Mouse (Mus musculus): ENCODE data around the gene Zfp942. TPM values are rescaled to one million over a fixed set of nuclear protein-coding genes. Genes with fewer than 3 reads are reported as not detected.
"Not testable (repeated sequence)": the region's sequence is repeated elsewhere in the genome, so short reads cannot be mapped to it uniquely, and the experiment has no call there.

Zfp942 gene
- 9.0 and 9.3 TPM in 2 replicates for polyA plus RNA-seq (2012; rRNA removed)

GRCm38 (mm10) chr17:21962107-21962907 is at the start of gene Zfp942, which contains the start of gene Zfp943:
Gene Zfp942, minus strand, starts transcription at chr17:21962464.
Gene Zfp943, plus strand, starts transcription at chr17:21962552.
- Histone ChIP-seq H3K4me3 (ENCODE audit: insufficient read depth, low read length) (peak within 1 kb of the TSS; percentile 61), H3K27ac (ENCODE audit: insufficient read depth, low read length) (peak within 1 kb of the TSS; percentile 85; the same call in 1 of the 2 replicates)
- not testable (repeated sequence) for H3K4me1 ChIP-seq (ENCODE audit: control insufficient read depth, insufficient read depth, low read length)

DNA sequence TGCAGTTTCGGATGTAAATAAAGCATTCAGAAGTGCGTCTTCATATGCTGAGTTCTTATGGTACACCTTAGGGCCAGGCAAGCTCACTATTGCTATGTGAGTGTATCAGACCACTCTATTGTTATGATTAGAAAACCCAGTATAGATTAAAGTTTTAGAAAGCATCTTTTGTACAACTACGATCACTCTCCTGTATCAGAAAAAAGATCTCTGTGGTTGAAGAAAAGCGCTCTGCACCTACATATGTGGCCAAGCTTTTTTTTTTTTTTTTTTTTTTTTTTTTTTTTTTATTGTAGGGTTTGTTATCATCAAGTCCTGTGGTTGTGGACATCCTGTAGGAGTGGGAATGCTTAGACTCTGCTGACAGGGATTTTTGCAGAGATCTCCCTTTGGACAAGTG is 1.0 kb upstream of the Zfp942 start:
- TF ChIP-seq POLR2A (IDR thresholded peaks at IDR 0.05; ENCODE audit: extremely low read depth, insufficient read depth, low read length) (no peak), CTCF (IDR thresholded peaks at IDR 0.05; ENCODE audit: extremely low read depth, insufficient read depth, low read length) (no peak)
- Histone ChIP-seq H3K4me3 (ENCODE audit: insufficient read depth, low read length) (peak overlapping the region; percentile 61; the same call in 1 of the 2 replicates), H3K27ac (ENCODE audit: insufficient read depth, low read length) (no peak overlapping the region), H3K4me1 (ENCODE audit: control insufficient read depth, insufficient read depth, low read length) (no peaks in the 10 kb centered on the region; the same call in 1 of the 2 replicates)

- H3K27ac ChIP-seq (ENCODE audit: insufficient read depth, low read length); H3K4me1 ChIP-seq (ENCODE audit: control insufficient read depth, insufficient read depth, low read length): not testable (repeated sequence)
- H3K4me3 ChIP-seq (ENCODE audit: insufficient read depth, low read length), result peak within 1 kb of the TSS; percentile 60
These were observed 52.7 kb downstream of the Zfp942 start, which contains the start of gene Zfp995 for GRCm38 (mm10) chr17:21909456-21910052. Gene Zfp995, minus strand, starts transcription at chr17:21909926.

DNA sequence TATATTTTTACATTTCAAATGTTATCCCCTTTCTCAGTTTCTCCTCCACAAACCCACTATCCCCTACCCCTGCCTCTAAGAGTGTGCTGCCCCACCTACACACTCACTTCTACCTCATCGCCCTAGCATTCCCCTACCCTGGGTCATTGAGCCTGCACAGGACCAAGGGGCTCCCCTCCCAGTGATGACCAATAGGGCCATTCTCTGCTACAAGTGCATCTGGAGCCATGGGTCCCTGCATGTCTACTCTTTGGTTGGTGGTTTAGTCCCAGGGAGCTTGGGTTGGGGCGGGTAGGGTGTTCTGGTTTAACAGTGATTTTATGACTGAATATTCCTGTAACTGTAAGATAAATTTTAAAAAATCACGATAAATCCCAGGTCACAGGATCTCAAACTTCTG is 53.2 kb downstream of the Zfp942 start:
- Histone ChIP-seq H3K4me1 (ENCODE audit: control insufficient read depth, insufficient read depth, low read length) (no peaks in the 10 kb centered on the region), H3K27ac (ENCODE audit: insufficient read depth, low read length) (no peak overlapping the region), H3K4me3 (ENCODE audit: insufficient read depth, low read length) (peak overlapping the region; percentile 60)
- TF ChIP-seq POLR2A (IDR thresholded peaks at IDR 0.05; ENCODE audit: extremely low read depth, insufficient read depth, low read length) (no peak), CTCF (IDR thresholded peaks at IDR 0.05; ENCODE audit: extremely low read depth, insufficient read depth, low read length) (no peak)

Other genes with a start within 250 kb of the Zfp942 start
- 1.1 and 1.5 TPM in 2 replicates for gene Zfp229, start 231.7 kb downstream of the Zfp942 start, polyA plus RNA-seq (2012; rRNA removed)
- gene Zfp820, start 116.7 kb downstream of the Zfp942 start, polyA plus RNA-seq (2012; rRNA removed), result 0.40 and 0.48 TPM in 2 replicates
- 3.5 and 5.1 TPM in 2 replicates for gene Zfp995, start 52.5 kb downstream of the Zfp942 start, polyA plus RNA-seq (2012; rRNA removed)
- 16.8 and 17.1 TPM in 2 replicates for gene Zfp943, start 88 bp upstream of the Zfp942 start, polyA plus RNA-seq (2012; rRNA removed)
- 0.19 and 0.23 TPM in 2 replicates for gene Zfp947, start 203.7 kb upstream of the Zfp942 start, polyA plus RNA-seq (2012; rRNA removed)

All from cortical plate, adult 2 months (tissue).